Mouse (Mus musculus) frontal cortex, adult 2 months (tissue): ENCODE results near the gene Atg16l2. TPM values are rescaled to one million over a fixed set of nuclear protein-coding genes. Genes with fewer than 3 reads are reported as not detected.

Source experiments
- DNase-seq, 2 experiments: peaks; one replicate each; pipeline ENCODE4 v3.0.0; 2022; ENCODE audit warnings: low spot score in 1 of 2; ENCODE audit errors: extremely low spot score in 1 of 2
- polyA plus RNA-seq: library from polyadenylated mRNA; depleted of rRNA; stranded (reverse); fragments of >200 nt; gene quantifications from 2 replicates; pipeline ENCODE4 v1.2.3, GENCODE M21; 2012

Gene Atg16l2
- polyA plus RNA-seq, 1 experiment: 67.4 TPM

DNA sequence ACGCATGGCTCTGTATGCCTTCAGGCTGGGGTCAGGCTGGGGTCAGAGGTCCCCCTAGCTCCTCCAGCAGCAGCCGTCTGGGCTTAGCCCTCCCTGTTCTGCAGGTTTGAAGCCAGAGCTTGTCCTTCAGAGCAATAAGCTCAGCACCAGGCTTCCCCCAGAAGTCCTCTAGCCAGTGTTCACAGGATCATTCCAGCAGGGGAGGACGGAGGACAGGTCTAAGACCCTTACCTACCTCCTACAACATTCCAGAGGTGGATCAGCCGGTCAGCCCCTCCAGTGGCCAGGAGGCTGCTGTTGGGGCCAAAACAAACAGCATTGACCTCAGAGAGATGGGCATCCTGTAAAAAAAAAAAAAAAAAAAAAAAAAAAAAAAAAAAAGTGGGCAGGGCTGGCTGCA is 8.9 kb downstream of the Atg16l2 start:
- DNase-seq: no peak

- DNase-seq: no peak
Measured at GRCm38 (mm10) chr7:101292696-101293095, 9.4 kb downstream of the Atg16l2 start.

GRCm38 (mm10) chr7:101292086-101292485 is 10.0 kb downstream of the Atg16l2 start:
- DNase-seq: no peak

- DNase-seq: no peak
Measured at GRCm38 (mm10) chr7:101291641-101292040, 10.4 kb downstream of the Atg16l2 start.

- no peak for DNase-seq
Measured at GRCm38 (mm10) chr7:101291211-101291610, 10.8 kb downstream of the Atg16l2 start.

GRCm38 (mm10) chr7:101290401-101290800 is 11.7 kb downstream of the Atg16l2 start:
- no peak for DNase-seq

DNA sequence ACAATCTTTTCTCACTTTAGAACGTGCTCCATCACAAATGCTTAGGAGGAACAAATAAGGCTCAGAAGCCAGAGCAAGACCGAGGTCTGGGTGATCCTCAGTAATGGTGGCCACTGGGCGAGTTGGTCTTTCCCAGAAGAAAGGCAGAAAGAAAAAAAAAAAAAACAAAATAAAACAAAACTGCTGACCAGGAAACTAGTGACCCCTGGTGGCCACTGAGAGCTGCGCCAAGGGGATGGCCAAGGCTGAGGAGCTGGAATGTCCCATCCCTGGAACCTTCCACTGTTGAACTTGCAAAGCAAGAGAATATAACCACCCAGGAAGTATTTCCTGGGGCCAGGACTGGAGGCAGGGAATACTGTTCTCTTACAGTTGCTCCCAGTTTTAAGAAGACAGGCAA is 13.6 kb downstream of the Atg16l2 start:
- DNase-seq: peak in 1 of 2 experiments; percentile 72

GRCm38 (mm10) chr7:101287820-101288219 is 14.2 kb downstream of the Atg16l2 start:
- DNase-seq: no peak

GRCm38 (mm10) chr7:101286891-101287290 is 15.2 kb downstream of the Atg16l2 start:
- no peak for DNase-seq

- no peak for DNase-seq
Measured at GRCm38 (mm10) chr7:101284504-101284903, 17.5 kb downstream of the Atg16l2 start.

- no peak for DNase-seq
Measured at GRCm38 (mm10) chr7:101282721-101283120, 19.3 kb downstream of the Atg16l2 start.

DNA sequence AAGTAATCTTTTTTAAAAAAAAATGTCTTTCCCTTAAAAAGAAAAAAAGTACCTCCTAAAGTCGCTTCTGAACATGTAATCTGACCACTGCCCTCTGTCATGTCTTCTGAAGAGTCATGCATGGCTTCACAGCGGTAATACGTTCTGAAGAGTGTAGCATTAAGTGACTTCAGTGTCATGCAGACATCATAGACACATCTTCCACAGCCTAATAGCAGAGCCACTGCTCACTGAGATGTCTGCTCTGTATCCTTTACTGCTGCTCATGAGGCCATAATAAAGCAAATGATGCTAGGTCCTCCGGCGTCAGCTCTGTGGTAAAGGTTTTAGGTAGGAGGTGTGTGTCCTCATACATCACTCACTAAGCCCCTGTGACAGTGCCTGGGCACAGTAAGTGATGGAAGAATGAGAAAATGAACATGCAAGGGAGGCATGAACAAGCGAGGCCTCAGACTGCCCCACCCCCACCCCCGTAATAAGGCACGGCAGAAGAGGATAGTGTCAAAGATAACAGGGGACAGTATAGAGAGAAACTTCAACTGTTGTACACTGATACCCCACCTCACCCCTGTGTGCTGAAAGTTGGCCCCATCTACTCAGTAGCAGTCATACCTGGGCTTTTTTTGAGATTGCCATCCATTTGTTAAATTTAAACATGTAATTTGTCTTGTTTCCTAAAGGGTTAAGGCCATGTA is 29.4 kb downstream of the Atg16l2 start:
- DNase-seq: no peak

GRCm38 (mm10) chr7:101271602-101272001 is 30.4 kb downstream of the Atg16l2 start:
- peak in 1 of 2 experiments; percentile 46 for DNase-seq

DNA sequence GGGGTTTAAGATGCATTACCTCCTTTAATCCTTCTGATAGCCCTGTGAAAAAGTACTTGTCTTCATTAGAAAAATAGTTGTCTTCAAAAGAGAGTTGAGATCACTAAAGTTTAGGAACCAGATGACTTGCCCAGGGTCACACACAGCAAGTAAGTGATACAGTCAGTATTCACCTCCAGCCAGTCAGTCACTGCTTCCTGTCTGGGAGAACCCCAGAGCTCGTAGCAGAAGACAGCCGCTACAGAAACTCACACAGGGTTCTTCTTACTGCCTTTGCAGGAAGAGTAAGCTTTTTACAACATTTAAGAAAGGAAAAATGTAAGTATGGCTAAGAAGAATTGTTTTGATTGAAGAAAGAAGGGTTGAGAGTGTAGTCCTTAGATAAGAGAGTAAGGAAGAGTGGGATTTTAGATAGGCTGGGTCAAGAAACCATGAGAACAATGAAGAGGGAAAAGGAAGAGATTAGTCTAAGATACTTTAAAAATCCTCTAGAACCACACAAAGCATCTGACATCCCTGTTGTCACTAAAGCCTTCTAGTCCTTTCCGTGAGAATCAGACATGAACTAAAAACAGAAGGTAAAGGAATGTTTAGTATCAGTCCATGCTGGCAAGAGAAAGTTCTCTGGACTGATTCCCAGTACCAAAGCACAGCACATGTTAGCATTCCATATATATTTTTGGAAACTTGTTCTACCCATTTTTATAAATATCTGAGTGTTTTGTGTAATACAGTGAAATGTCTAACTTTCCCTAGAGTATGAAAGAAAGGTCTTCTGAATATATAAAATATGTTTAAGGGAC is 34.4 kb downstream of the Atg16l2 start:
- DNase-seq: peak; percentile 62 to 66

- DNase-seq: no peak
Measured at GRCm38 (mm10) chr7:101263511-101263910, 38.5 kb downstream of the Atg16l2 start.

- no peak for DNase-seq
Measured at GRCm38 (mm10) chr7:101261941-101262546, 40.0 kb downstream of the Atg16l2 start.

GRCm38 (mm10) chr7:101258482-101258881 is 43.6 kb downstream of the Atg16l2 start:
- no peak for DNase-seq

- no peak for DNase-seq
Measured at GRCm38 (mm10) chr7:101253071-101253470, 49.0 kb downstream of the Atg16l2 start.

DNA sequence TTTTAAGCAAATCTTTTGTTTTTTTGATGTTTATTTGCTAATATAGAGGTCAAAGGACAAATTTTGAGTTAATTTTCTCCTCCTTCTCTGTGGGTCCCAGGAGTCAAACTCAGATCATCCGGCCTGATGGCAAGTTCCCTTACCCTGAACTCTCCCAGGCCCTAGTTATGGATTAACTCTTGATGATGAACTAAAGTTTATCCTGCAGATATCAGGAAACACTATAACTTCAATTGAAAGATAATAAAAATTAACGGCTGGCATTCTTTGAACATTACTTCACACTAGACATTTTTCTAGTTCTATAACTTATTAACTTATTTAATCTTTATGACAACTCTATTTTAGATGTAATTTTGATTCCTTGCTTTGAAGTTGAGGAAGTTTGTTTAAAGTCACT is 52.9 kb downstream of the Atg16l2 start:
- DNase-seq: no peak

GRCm38 (mm10) chr7:101248760-101249159 is 53.3 kb downstream of the Atg16l2 start:
- DNase-seq: no peak

GRCm38 (mm10) chr7:101236712-101237473 is 65.2 kb downstream of the Atg16l2 start:
- DNase-seq: peak in 1 of 2 experiments; percentile 30
